Mouse (Mus musculus) midbrain, embryonic 13.5 days (tissue): ENCODE measurements around the gene Zscan4b. TPM values are rescaled to one million over a fixed set of nuclear protein-coding genes. Genes with fewer than 3 reads are reported as not detected.
"Not testable (repeated sequence)": the region's sequence is repeated elsewhere in the genome, so short reads cannot be mapped to it uniquely, and the experiment has no call there.

Experiments used
- ATAC-seq: fragments of 200-750 bp; cut with Nextera tagmentation; 2 replicates; pipeline ENCODE4 v1.8.0; 2017; ENCODE audit warnings: mild to moderate bottlenecking, moderate TSS enrichment, moderate library complexity
- H3K27ac ChIP-seq: fragments of 300-500 bp; sonication (generic); 2 replicates; pipeline ENCODE4 v1.5.1; 2015; ENCODE audit warnings: inconsistent platforms, mild to moderate bottlenecking, moderate library complexity
- H3K27me3 ChIP-seq: fragments of 300-500 bp; sonication (generic); 2 replicates; pipeline ENCODE4 v1.6.1; 2015; ENCODE audit warnings: mild to moderate bottlenecking, inconsistent platforms
- H3K36me3 ChIP-seq: fragments of 300-500 bp; sonication (generic); 2 replicates; pipeline ENCODE4 v1.6.1; 2015; ENCODE audit warnings: mild to moderate bottlenecking, inconsistent platforms
- H3K4me1 ChIP-seq: fragments of 300-500 bp; sonication (generic); replicated peaks from 2 replicates; pipeline ENCODE4 v1.6.1; 2015; ENCODE audit warnings: inconsistent platforms
- H3K4me2 ChIP-seq: fragments of 300-500 bp; sonication (generic); replicated peaks from 2 replicates; pipeline ENCODE4 v1.6.1; 2015; ENCODE audit warnings: moderate library complexity, mild to moderate bottlenecking, inconsistent platforms
- H3K4me3 ChIP-seq: fragments of 300-500 bp; sonication (generic); replicated peaks from 2 replicates; pipeline ENCODE4 v1.5.1; 2015; ENCODE audit warnings: mild to moderate bottlenecking, inconsistent platforms
- H3K9ac ChIP-seq: fragments of 300-500 bp; sonication (generic); replicated peaks from 2 replicates; pipeline ENCODE4 v1.6.1; 2015; ENCODE audit warnings: mild to moderate bottlenecking, inconsistent platforms
- H3K9me3 ChIP-seq: fragments of 300-500 bp; sonication (generic); 2 replicates; pipeline ENCODE4 v1.6.1; 2016; ENCODE audit warnings: mild to moderate bottlenecking, inconsistent platforms
- WGBS: fragments of 180-500 bp; shearing (Covaris S2); methylation state at CpG from one replicate; pipeline ENCODE4 v1.1.7; 2015; 5-methylcytosine and 5-hydroxymethylcytosine counted together
- polyA plus RNA-seq: library from polyadenylated mRNA; unstranded; fragments of >200 nt; fragmentation: Nextera tagmentation; extraction: Ambion mirVana; gene quantifications from 2 replicates; pipeline ENCODE4 v1.2.1, GENCODE M21; 2015

The Zscan4b gene
- not detected in 2 replicates for polyA plus RNA-seq

- WGBS, result 96% methylated on average over 1 of the region's 1 CpGs
- not testable (repeated sequence) for H3K27ac ChIP-seq, H3K4me3 ChIP-seq, H3K36me3 ChIP-seq, H3K9me3 ChIP-seq, ATAC-seq, H3K4me2 ChIP-seq, H3K9ac ChIP-seq, H3K27me3 ChIP-seq, H3K4me1 ChIP-seq
Measured at GRCm38 (mm10) chr7:10904950-10905349, at the start of gene Zscan4b. Zscan4b (minus strand) TSS chr7:10905050.

Other genes with a start within 250 kb of the Zscan4b start
- not detected in 2 replicates for gene Nlrp4b, start 217.3 kb downstream of the Zscan4b start, polyA plus RNA-seq
- not detected in 2 replicates for gene Vmn1r71, start 150.7 kb downstream of the Zscan4b start, polyA plus RNA-seq
- gene Zscan4c, start 100.7 kb upstream of the Zscan4b start, polyA plus RNA-seq, result not detected in 2 replicates
- not detected in 2 replicates for gene Zscan4-ps1, start 164.6 kb upstream of the Zscan4b start, polyA plus RNA-seq